Mouse (Mus musculus) thymus, postnatal 36 days (tissue): ENCODE results near the gene Col19a1.
"Not testable (repeated sequence)": the region's sequence is repeated elsewhere in the genome, so short reads cannot be mapped to it uniquely, and the experiment has no call there.

Experiments used
- DNase-seq, 2 experiments: peaks; one replicate each; pipeline ENCODE4 v3.0.0; 2022; ENCODE audit warnings: mixed read lengths in 2 of 2

Gene Col19a1

GRCm38 (mm10) chr1:24587141-24587541 is at the start of gene Col19a1:
Gene Col19a1, minus strand, starts transcription at chr1:24587472.
- DNase-seq, result no peak

GRCm38 (mm10) chr1:24633553-24634132 is 46.4 kb upstream of the Col19a1 start:
- DNase-seq, result no peak

GRCm38 (mm10) chr1:24612556-24612955 is 25.3 kb upstream of the Col19a1 start:
- not testable (repeated sequence) for DNase-seq

DNA sequence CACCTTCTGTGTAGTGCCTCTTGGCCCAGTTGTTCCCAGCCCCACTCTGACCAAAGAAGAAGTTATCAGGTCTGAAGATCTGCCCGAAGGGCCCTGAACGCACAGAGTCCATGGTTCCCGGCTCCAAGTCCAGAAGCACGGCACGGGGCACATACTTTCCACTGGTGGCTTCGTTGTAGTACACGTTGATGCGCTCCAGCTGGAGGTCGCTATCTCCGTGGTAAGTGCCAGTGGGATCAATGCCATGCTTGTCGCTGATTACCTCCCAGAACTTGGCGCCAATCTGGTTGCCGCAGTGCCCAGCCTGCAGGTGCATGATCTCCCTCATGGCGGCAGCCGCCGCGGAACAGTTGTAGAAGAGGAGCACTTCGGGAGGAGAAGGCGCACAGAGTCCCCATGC is 7.8 kb upstream of the Col19a1 start:
- no peak for DNase-seq

- DNase-seq, result no peak
Observed at GRCm38 (mm10) chr1:24586370-24587140, 717 bp downstream of the Col19a1 start.

DNA sequence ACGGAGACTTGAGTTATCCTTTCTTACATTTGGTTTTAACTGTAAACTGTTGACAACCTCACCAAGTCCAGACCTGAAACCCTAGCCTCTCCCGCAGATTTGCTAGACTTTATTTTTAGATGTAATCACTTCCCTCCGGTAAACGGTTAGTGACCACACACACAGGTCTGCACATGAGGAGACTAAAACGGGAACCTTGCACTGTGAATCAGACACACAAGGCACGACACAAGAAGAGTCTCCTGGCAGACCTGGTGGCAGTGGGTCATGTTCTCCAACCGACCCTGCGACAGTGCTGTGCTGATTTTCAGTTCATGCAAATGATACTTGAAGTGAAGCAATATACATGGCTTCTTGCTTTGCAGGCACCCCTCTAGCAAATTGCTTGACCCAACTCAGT is 14.7 kb downstream of the Col19a1 start:
- DNase-seq, result no peak

- DNase-seq, result no peak
Observed at GRCm38 (mm10) chr1:24564113-24564512, 23.2 kb downstream of the Col19a1 start.

- no peak for DNase-seq
Observed at GRCm38 (mm10) chr1:24558005-24558404, 29.3 kb downstream of the Col19a1 start.

DNA sequence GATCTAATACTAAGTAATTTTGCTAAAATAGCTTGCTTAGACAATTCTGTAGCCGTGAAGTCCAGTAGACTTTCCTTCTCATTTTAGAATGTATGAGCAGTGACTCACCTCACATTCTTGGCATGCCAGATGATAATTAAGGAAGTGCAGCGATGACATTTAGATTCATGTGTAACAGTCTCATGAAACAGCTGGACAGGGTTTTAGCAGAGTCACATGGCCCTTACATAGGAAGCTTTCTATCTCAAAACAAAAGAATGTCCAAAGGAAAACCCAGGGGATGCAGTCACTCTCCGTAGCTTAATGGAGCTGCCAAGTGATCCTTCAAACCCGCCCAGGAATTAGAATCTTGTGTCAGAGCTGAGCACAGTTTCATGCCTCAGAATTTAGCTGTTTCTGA is 33.8 kb downstream of the Col19a1 start:
- no peak for DNase-seq

DNA sequence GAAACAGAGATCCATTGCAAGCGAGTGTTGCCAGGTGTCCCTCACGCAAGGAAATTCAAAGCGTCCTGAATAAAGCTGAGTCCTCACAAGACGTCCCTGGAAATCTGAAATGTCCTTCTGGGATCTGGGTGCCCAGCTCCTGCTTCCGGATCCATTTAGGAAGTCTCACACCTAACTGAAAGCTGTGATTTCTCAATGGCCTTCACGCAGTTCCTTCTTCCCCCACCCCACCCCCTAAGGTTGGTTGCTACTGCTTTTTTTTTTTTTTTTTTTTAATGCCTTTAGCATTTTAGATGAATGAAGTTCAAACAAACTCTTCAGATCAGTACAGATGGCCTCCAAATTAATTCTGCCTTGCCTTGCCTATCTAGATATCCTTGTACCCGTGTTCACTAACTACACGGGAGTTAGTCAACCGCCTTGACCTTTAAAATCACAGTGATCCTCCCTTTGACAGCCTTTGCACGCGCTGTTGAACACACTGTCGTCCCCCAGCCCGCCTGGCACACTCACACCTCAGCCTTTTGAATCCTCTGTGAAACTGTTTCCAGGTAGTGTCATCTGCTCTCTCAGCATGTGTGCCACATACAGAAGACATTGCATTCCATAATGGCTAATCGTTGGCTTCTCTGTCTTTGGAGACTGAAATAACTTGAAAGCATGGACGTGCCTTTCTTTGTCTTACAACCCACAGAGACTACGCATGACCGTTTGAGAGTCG is 36.6 kb downstream of the Col19a1 start:
- DNase-seq, result no peak

DNA sequence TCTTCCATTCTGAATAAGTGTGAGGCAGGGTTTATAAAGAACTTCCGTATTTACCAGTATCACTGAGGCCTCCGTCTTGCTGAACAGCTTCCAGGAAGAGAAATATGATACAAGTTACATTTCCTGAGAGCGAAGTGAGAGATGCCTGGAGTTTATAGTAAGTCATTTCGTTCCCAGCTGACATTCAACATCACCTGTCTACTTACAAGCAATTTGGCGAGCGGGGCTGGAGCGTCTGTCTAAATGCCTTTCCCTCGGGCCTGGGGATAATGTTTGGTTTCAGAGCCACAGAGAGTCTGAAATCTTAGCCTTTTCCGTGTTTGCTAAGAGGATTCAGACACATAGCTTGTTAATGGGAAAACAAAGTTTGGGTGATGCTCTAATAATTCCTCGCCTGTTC is 37.2 kb downstream of the Col19a1 start:
- DNase-seq, result no peak

DNA sequence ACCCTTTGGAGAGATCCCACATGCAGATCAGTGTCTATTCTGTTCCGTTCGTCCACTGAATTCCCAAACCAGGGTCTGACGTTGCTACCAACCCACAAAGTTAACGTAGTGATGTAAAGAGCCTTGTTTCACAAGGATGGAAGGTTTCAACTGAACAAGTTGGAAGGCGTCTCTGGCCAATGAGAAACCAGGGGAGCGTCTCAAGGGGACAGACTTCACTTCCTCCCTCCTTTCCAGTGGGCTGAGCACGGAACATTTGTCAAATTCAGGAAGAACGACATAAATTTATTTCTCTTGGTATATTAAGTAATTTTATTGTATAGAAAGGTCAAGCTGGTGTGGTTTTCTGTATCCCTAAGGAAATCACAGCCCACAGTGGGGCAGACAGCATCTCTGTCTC is 38.2 kb downstream of the Col19a1 start:
- no peak for DNase-seq

DNA sequence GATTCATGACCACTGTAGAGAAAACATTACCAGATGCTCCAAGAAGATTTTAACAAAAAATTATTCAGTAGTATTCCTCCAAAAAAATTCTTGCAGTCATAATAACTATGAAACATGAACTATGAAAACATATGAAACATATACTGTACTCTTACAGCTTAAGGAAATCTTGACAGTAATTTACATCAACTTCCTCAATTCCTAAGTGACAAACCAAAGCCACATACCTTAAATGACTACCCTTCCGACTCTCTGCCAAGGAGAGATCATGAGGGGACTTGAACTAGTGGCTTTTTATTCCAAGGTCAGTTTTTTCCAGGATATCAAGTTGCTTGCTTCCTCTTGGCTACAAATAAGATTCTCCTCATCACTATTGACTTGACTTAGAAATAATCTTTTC is 39.7 kb downstream of the Col19a1 start:
- no peak for DNase-seq

- DNase-seq, result no peak
Observed at GRCm38 (mm10) chr1:24539852-24540251, 47.4 kb downstream of the Col19a1 start.

DNA sequence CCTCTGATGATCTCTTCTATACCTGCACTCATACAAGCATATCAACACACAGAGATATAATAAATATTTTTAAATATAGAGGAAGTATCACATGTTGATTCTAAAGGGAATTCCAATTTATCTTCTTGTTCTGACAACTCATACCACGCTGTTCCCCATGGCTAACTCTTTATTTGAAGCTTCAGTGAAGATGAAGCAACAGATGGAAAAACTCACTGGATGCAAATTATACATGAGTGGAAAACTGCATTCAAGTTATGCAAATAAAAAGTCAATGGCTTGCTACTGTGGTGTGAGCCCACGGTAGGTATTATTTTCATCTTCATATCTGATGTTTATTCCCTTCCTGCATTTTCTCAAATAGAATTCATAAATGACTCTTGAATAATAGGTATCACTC is 60.1 kb downstream of the Col19a1 start:
- no peak for DNase-seq

- DNase-seq, result no peak
Observed at GRCm38 (mm10) chr1:24517462-24517861, 69.8 kb downstream of the Col19a1 start.

GRCm38 (mm10) chr1:24515341-24515740 is 71.9 kb downstream of the Col19a1 start:
- no peak for DNase-seq

DNA sequence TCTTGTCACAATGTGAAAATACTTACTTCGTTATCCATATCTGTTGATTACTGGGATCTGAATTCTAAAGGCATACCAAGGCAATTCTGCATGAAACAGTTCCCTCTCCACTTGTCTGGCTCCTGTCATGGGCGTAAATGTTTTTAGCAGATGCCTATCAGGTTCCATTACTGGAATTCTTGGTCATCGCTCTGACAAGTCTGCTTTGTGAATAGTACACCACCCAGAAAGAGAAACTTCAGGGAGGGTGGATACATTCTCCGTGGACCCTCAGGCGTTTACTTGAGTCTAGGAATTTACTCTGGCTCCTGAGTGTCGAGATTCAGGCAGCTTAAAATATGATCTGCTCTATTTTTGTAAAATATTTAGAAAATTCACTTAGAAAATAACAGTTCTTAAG is 75.7 kb downstream of the Col19a1 start:
- DNase-seq, result no peak

DNA sequence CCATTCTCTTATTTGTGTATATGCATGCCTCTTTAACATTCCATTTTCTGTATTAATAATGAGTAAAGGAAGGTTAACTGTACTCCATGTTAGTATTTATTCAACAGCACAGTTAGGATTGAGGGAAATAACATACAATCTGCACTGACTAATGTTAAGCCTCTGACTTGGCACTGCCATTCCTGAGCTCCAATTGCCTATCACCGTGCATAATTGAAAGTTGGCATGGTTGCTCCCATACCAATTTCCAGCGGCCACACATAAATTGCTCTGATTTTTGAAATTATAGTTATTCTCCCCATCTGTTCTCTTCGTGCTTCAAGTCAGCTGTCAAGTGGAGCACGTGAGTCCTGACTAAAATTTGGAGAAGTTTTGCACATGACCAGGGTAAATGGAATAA is 91.9 kb downstream of the Col19a1 start:
- no peak for DNase-seq

- no peak for DNase-seq
Observed at GRCm38 (mm10) chr1:24484161-24484560, 103.1 kb downstream of the Col19a1 start.

DNA sequence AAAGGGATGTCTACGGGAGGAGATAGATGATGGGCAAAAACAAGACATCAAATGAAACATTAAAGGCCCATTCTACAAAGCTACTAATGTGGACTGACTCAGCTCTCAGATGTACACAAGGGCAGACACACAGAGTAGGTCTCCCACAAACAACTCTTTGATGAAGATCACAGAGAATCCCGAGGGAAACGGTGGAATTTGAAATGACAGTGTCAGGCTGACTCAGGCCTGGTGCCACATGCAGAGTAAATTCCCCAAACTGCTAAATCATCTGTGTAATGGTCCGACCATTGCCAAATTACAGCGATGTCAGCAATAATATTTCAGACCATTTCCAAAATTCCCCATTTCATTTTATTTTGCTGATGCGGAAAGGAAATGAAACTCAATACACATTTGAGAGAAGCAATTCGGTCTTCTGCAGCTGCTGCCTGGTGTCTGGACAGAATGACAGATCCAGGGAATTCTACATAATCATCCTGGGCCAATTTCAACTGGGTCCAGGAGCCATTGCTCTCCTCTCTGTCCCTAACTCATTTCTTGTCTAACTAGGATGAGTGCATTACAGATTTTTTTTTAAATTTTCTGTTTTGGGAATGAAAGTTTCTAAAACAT is 116.1 kb downstream of the Col19a1 start:
- DNase-seq, result no peak

DNA sequence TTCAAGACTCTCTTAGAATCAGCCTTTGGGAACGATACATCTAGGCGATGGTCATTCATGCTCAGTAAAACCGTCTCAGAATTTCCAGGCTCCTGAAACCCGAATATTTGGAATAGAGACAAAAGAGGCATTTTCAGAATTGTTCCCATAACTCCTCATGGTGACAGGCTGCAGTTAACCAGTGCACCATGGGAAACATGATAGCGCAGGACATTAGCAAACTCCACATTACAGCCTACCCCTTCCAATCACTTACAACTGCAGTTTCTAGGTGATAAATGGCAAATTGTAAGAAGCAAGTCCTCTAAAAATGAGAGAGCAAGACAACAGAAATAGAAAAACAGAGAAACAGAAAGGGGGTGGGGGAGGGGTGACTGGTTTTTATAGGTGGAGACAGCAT is 116.6 kb downstream of the Col19a1 start:
- DNase-seq, result no peak

DNA sequence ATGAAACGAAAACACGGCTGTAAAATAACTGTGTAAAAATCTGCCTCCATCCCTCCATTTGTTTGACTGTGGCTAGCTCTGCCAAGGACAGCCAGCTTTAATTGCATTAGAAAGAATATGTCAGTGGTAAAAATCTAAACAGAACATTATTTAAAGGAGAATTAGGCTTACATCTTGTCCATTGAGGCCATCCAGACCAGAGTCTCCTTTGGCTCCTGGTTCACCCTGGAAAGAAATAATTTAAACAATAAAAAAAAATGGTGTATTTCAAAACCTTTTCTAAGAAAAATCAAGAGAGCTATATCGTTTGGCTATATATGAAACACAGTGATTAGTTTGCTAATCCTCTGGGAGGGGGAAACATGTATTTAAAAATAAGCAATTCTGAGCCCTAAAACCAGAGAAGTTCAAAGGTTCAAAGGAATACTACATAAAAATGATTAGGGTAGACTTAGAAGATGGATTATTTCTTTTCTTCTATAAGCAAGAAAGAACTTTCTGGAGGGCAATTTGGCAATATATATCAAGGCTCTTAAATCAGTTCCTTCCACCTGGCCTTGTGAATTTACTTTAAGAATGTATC is 125.9 kb downstream of the Col19a1 start:
- no peak for DNase-seq
